Mouse (Mus musculus) ES-E14 (cell line): ENCODE data around the gene Dppa3.

Experiments
- CHD2 ChIP-seq: IDR thresholded peaks from 2 replicates; pipeline ENCODE4 v1.6.1; 2014; ENCODE audit warnings: mild to moderate bottlenecking, low read depth, low read length, inconsistent platforms
- HCFC1 ChIP-seq: IDR thresholded peaks from 2 replicates; pipeline ENCODE4 v1.6.1; 2012; ENCODE audit warnings: low read length, inconsistent platforms, borderline replicate concordance; ENCODE audit not compliant: insufficient read depth
- MAFK ChIP-seq: IDR thresholded peaks from 2 replicates; pipeline ENCODE4 v1.6.1; 2014; ENCODE audit warnings: mild to moderate bottlenecking, low read depth, low read length, inconsistent platforms; ENCODE audit not compliant: insufficient read depth
- ZC3H11A ChIP-seq: IDR thresholded peaks from 2 replicates; pipeline ENCODE4 v1.6.1; 2012; ENCODE audit warnings: low read depth, mild to moderate bottlenecking, inconsistent platforms, low read length, borderline replicate concordance

DNA sequence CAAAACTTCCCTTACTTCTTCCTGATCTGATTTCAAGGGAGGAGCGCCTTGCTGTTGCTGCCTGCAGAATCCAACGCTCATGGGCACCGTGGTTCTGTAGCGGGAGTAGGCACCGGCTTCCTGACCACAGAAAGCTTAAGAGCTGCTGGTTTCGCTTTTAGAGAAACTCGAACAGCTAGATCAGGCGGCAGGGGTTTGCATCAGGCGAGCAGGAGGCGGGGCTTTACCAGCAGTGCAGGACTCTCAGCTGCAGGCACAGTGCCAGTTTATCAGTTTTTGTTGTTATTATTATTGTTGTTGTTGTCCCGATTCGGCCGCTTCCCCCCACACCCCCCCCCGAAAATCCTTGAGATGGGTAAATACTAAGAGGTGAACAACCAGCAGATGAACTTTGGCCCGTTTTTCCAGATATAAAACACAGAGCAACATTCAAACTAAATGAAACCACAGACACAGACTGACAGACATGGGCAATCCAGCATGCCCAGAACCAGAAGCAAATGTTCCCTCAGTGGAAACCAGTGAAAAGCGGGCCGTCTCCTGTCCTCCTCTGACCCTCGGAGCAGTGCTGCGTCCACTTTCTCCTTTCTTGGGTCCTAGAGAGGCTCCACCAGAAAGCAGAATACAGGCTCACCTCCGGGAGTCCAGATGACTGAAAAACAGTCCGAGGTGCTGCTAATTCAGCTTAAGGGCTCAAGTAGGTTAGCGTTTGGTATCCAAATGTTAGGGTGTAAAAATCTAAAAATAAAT is 23.8 kb upstream of the Dppa3 start, which contains the start of gene Apobec1:
- TF ChIP-seq MAFK (no peak), HCFC1 (no peak), CHD2 (no peak), ZC3H11A (no peak)
